Mouse (Mus musculus) forebrain, embryonic 11.5 days (tissue): ENCODE data around the gene Fut8. TPM values are rescaled to one million over a fixed set of nuclear protein-coding genes. Genes with fewer than 3 reads are reported as not detected.

Experiments
- ATAC-seq: fragments of 200-750 bp; cut with Nextera tagmentation; replicated peaks from 2 replicates; pipeline ENCODE4 v1.8.0; 2017; ENCODE audit warnings: moderate TSS enrichment; ENCODE audit not compliant: low FRiP score
- DNase-seq: peaks from one replicate; pipeline ENCODE4 v3.0.0-alpha.2; 2017; ENCODE audit warnings: low spot score
- H3K27ac ChIP-seq: fragments of 300-500 bp; sonication (generic); 2 replicates; pipeline ENCODE4 v1.5.1; 2014; ENCODE audit warnings: low read depth, low read length
- H3K27me3 ChIP-seq: fragments of 300-500 bp; sonication (generic); 2 replicates; pipeline ENCODE4 v1.6.1; 2014; ENCODE audit warnings: mild to moderate bottlenecking, low read length, mixed read lengths; ENCODE audit not compliant: control insufficient read depth, insufficient read depth
- H3K36me3 ChIP-seq: fragments of 300-500 bp; sonication (generic); 2 replicates; pipeline ENCODE4 v1.6.1; 2014; ENCODE audit warnings: mild to moderate bottlenecking, low read length, moderate library complexity, mixed read lengths; ENCODE audit not compliant: control insufficient read depth, insufficient read depth
- H3K4me1 ChIP-seq: fragments of 300-500 bp; sonication (generic); replicated peaks from 2 replicates; pipeline ENCODE4 v1.6.1; 2014; ENCODE audit warnings: low read length, mixed read lengths; ENCODE audit not compliant: control insufficient read depth, insufficient read depth
- H3K4me2 ChIP-seq: fragments of 300-500 bp; sonication (generic); 2 replicates; pipeline ENCODE4 v1.6.1; 2014; ENCODE audit warnings: low read depth, mild to moderate bottlenecking, low read length, moderate library complexity, mixed read lengths; ENCODE audit not compliant: severe bottlenecking
- H3K4me3 ChIP-seq: fragments of 300-500 bp; sonication (generic); 2 replicates; pipeline ENCODE4 v1.5.1; 2014; ENCODE audit warnings: low read depth, low read length
- H3K9ac ChIP-seq: fragments of 300-500 bp; sonication (generic); 2 replicates; pipeline ENCODE4 v1.6.1; 2014; ENCODE audit warnings: low read length
- H3K9me3 ChIP-seq: fragments of 300-500 bp; sonication (generic); 2 replicates; pipeline ENCODE4 v1.6.1; 2016; ENCODE audit warnings: low read length, mixed read lengths; ENCODE audit not compliant: control insufficient read depth
- WGBS: fragments of 180-500 bp; shearing (Covaris S2); extraction: QIAGEN DNeasy Blood & Tissue Kit; methylation state at CpG from one replicate; pipeline ENCODE4 v1.1.7; 2014; 5-methylcytosine and 5-hydroxymethylcytosine counted together
- polyA plus RNA-seq: library from polyadenylated mRNA; unstranded; fragments of >200 nt; fragmentation: Nextera tagmentation; extraction: Ambion mirVana; gene quantifications from 2 replicates; pipeline ENCODE4 v1.2.1, GENCODE M21; 2014

The Fut8 gene
- polyA plus RNA-seq, 1 experiment from 2014 or later, result 34.3 TPM

DNA sequence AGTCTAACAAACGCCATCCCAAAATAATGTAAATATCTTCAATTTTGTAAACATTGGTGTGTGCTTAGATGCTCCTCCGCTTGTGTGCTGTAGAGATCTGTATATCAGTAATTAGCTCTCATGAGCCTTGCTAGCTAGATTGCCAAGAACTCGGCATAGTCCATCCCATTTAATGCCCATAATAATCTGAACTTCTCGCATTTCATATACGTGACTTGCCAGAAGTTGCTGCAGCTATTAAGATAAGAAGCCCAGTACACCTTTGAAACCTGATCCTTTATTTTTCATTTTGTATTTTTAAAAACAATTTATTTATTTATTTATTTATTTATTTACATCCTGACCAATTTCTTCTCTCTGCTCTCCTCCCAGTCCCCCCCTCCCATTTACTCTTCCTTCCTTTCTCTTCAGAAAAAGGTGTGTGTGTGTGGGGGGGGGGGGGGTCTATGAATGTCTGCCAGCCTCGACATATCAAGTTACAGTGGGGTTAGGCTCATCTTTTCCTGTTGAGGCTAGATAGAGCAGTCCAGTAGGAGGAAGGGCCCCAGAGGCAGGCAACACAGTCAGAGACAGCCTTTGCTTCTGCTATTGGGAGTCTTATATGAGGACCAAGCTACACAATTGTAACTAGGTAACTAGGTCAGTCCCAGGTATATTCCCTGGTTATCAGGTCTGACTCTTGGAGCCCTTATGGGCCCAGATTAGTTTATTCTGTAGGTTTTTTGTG, 183.9 kb downstream of the Fut8 start:
- no peak overlapping the region for H3K4me2 ChIP-seq
- H3K9me3 ChIP-seq, result no peaks in the 10 kb centered on the region
- DNase-seq (no peak), ATAC-seq (no peak)
- WGBS, result 91% methylated on average over 6 of the region's 6 CpGs
- H3K27me3 ChIP-seq, result no peaks in the 10 kb centered on the region
- H3K27ac ChIP-seq, result no peak overlapping the region
- no peaks in the 10 kb centered on the region for H3K4me1 ChIP-seq
- H3K4me3 ChIP-seq, result no peak overlapping the region
- H3K9ac ChIP-seq, result no peak overlapping the region
- no peaks in the 10 kb centered on the region for H3K36me3 ChIP-seq

DNA sequence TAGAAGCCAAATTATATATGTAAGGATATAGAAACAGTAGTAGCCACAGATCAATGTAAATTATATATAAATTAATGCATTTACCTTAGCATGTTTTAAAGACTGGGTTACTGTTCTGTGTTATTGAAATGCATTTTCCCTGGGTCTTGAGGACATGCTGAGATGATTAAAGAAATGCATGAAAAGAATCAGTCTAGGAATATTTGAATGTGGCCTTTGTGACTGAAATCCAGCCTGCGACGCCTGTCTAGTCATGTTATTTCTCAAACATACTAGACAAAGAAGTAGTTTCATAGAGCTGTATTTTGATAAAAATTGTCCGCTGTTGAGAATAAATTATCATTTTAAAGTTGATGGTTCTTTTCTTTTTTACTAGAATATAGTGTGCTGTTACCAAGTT, 188.2 kb downstream of the Fut8 start:
- no peaks in the 10 kb centered on the region for H3K4me1 ChIP-seq
- H3K4me3 ChIP-seq, result no peak overlapping the region
- ATAC-seq, result no peak
- no peak overlapping the region for H3K27ac ChIP-seq
- no peaks in the 10 kb centered on the region for H3K27me3 ChIP-seq
- no peak for DNase-seq
- H3K36me3 ChIP-seq, result no peaks in the 10 kb centered on the region
- no peak overlapping the region for H3K4me2 ChIP-seq
- no peaks in the 10 kb centered on the region for H3K9me3 ChIP-seq
- no peak overlapping the region for H3K9ac ChIP-seq
- 72% methylated on average over 3 of the region's 3 CpGs for WGBS

DNA sequence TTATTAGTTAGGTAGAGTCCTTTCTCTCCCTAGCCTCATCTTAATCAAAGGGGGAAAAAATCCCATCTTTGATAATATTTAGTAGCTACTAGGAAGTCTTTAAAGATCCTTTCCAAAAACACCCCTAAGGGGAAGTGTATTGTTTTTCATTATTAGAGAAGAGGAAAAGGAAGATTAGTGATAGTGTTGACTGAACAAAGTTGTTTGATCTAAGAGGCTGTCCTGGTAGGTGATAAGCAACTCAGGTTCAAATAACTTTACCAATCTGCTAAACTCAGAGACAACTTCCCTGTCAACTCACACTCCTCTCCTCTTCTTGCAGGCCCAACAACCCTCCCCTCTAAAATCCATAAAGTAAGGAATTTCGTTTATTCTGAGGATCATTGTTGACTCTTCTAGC, 190.2 kb downstream of the Fut8 start:
- no peak for ATAC-seq
- no peaks in the 10 kb centered on the region for H3K9me3 ChIP-seq
- WGBS, result 77% methylated on average over 1 of the region's 1 CpGs

DNA sequence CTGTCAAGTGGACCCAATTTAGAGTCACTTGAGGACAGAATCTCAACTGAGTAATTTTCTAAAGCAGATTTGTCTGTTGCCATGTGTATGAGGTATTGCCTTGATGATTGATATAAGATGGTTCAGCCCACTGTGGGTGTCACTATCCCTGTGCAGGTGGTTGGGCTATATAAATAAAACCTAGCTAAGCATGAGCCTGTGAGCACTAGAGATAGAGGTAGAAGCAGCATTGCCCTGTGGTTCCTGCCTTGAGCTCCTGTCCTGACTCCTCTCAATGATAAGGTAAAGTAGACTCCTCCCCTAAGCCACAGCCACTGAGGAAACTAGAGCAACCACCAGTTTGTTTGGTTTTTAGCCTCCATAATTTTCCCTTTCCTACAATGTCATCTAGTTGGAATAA, 191.5 kb downstream of the Fut8 start:
- Histone ChIP-seq H3K4me2 (no peak overlapping the region), H3K4me3 (no peak overlapping the region), H3K27ac (no peak overlapping the region), H3K36me3 (no peaks in the 10 kb centered on the region), H3K9me3 (no peaks in the 10 kb centered on the region), H3K4me1 (no peaks in the 10 kb centered on the region), H3K9ac (no peak overlapping the region), H3K27me3 (no peaks in the 10 kb centered on the region)
- ATAC-seq (no peak), DNase-seq (no peak)

More for the DNA sequence above, 190.2 kb downstream of the Fut8 start:
- no peaks in the 10 kb centered on the region for H3K27me3 ChIP-seq
- no peaks in the 10 kb centered on the region for H3K4me1 ChIP-seq
- H3K9ac ChIP-seq, result no peak overlapping the region
- H3K36me3 ChIP-seq, result no peaks in the 10 kb centered on the region
- no peak for DNase-seq
- no peak overlapping the region for H3K4me2 ChIP-seq
- H3K27ac ChIP-seq, result no peak overlapping the region
- no peak overlapping the region for H3K4me3 ChIP-seq

- DNase-seq (no peak), ATAC-seq (no peak)
- Histone ChIP-seq H3K27ac (no peak overlapping the region), H3K36me3 (no peaks in the 10 kb centered on the region), H3K27me3 (no peaks in the 10 kb centered on the region), H3K9ac (no peak overlapping the region), H3K4me1 (no peaks in the 10 kb centered on the region), H3K4me3 (no peak overlapping the region), H3K9me3 (no peaks in the 10 kb centered on the region), H3K4me2 (no peak overlapping the region)
- WGBS, result 58% methylated on average over 2 of the region's 2 CpGs
Measured at GRCm38 (mm10) chr12:77436733-77437132, 198.8 kb downstream of the Fut8 start.

DNA sequence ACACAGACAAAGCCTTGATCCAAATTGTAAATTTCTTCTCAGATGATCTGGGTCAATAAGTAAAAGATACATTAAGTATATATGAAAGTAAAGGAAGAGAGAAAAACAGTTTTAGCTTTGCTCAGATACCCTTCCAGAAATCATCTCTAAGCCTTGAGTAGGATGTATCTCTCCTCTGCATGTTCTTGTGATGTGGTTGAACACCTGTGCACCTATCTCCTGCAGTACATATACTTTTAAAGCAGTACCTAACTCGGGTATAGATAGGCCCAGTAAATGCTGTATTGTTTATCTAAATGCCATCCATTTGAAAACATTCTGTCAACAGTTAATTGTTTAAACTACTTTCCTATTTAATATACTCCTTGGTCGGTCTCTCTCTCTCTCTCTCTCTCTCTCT, 212.9 kb downstream of the Fut8 start:
- no peaks in the 10 kb centered on the region for H3K36me3 ChIP-seq
- ATAC-seq, result no peak
- 95% methylated on average over 2 of the region's 2 CpGs for WGBS

DNA sequence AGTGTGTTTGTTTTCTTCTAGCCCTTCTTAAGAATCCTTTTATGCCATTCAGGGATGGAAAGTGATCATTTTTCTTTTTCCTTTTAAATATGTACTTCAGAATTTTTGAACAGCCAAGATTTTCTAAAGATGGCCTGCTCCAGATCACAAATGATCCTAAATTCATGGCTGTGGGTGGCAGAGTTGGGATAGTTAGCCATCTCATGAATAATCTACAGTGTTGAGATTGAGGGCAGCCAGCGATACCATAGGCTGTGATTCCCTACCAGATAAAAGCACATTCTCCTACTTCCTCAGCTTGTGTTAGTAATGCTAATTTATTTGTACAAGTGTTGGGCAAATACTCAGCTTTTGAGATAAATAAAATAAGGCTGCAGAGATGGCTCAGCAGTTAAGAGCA, 228.3 kb downstream of the Fut8 start:
- 89% methylated on average over 1 of the region's 1 CpGs for WGBS
- Histone ChIP-seq H3K4me2 (no peak overlapping the region), H3K4me3 (no peak overlapping the region), H3K36me3 (no peaks in the 10 kb centered on the region), H3K9ac (no peak overlapping the region), H3K9me3 (no peaks in the 10 kb centered on the region), H3K27ac (no peak overlapping the region), H3K4me1 (no peaks in the 10 kb centered on the region), H3K27me3 (no peaks in the 10 kb centered on the region)
- no peak for DNase-seq
- no peak for ATAC-seq

More for the DNA sequence above, 212.9 kb downstream of the Fut8 start:
- Histone ChIP-seq H3K27me3 (no peaks in the 10 kb centered on the region), H3K27ac (no peak overlapping the region), H3K9me3 (no peaks in the 10 kb centered on the region), H3K4me1 (no peaks in the 10 kb centered on the region), H3K4me2 (no peak overlapping the region), H3K4me3 (no peak overlapping the region), H3K9ac (no peak overlapping the region)
- no peak for DNase-seq

- Histone ChIP-seq H3K27ac (no peak overlapping the region), H3K9me3 (no peaks in the 10 kb centered on the region), H3K4me1 (no peaks in the 10 kb centered on the region), H3K4me3 (no peak overlapping the region), H3K27me3 (no peaks in the 10 kb centered on the region), H3K9ac (no peak overlapping the region), H3K36me3 (no peaks in the 10 kb centered on the region), H3K4me2 (no peak overlapping the region)
- ATAC-seq (no peak), DNase-seq (no peak)
- WGBS, result 69% methylated on average over 2 of the region's 2 CpGs
Measured at GRCm38 (mm10) chr12:77479931-77480330, 242.0 kb downstream of the Fut8 start.

DNA sequence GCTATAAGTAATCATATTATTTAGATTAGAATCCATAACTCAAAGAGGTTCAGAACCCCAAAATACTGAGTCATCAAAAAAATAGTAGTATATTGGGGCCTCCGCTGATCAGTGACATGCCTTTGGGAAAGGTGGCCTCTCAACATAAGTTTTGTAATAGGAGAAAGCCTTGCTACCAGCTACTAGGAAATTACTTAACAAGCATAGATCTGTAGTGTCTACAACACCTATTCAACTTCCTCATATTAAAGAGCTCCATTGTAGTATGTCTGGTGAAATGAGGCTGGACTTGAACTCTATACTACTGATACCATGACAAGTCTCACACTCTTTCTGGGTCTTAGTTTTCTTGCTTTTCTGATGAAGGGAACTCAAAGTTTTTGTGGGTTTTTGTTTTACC, 243.2 kb downstream of the Fut8 start:
- no peaks in the 10 kb centered on the region for H3K27me3 ChIP-seq
- no peaks in the 10 kb centered on the region for H3K9me3 ChIP-seq
- no peak overlapping the region for H3K27ac ChIP-seq
- no peak overlapping the region for H3K4me2 ChIP-seq
- H3K4me1 ChIP-seq, result no peaks in the 10 kb centered on the region
- no peak for DNase-seq
- no peak overlapping the region for H3K9ac ChIP-seq
- 93% methylated on average over 1 of the region's 1 CpGs for WGBS
- ATAC-seq, result no peak
- no peaks in the 10 kb centered on the region for H3K36me3 ChIP-seq
- no peak overlapping the region for H3K4me3 ChIP-seq
